Mouse (Mus musculus): Measurements from ENCODE around the gene Abhd5.

DNA sequence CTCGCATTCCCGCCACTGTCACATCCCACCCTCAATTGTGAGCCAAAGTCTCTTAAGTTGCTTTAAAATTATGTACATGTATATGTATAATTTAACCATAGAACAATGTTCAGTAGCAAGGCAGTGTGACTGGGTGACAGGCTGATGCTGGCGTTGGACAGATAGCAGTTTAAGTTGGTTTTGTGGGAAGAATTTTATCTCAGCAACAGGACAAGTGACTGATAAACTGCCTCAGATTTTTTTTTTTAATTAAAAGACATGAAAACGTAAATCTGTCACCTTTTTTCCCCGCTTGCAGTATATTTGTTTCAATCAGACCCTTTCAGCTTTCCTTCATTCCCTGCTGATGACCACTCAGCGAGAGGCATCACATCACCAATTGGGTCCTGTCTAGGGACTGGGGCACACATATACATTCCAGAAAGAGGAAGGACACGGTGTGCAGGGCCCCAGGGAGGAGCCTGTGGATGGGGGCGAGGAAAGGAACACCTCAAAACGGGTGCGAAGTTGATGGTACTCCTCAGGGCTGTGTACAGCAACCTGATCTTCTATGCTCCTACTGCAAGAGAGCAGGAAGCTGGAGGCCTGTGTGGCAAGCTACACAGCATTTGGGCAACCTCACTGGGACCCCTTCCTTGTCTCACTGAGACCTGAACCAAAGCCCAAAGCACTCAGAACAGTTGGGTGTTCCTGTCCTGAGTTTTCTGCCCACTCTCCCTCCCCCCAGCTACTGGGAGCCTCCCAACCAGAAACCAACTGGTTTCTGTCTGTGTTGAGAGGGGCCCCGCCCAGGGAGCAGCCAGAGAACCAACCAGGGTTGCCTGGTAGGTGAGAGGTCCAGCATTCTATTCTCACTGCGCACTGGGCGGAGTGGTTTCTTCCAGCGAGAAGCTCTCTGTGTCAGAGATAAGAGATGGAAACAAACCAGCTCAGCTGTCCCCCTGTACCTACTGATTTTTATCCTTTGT is 42.1 kb upstream of the Abhd5 start:
- TF ChIP-seq CTCF (conservative IDR thresholded peaks at IDR 0.05; ENCODE audit: low read length) (no peak), NANOG (IDR thresholded peaks at IDR 0.05; ENCODE audit: borderline replicate concordance, low read length) (no peak)
